Comparison of ENCODE assay signal across 21 mouse cellular contexts in genomic region chr6:127019254-127019653, GRCm38 (mm10). TPM values are rescaled to one million over a fixed set of nuclear protein-coding genes. Genes with fewer than 3 reads are reported as not detected.
DNase-seq lines count a peak whose midpoint lies in the region; ATAC-seq lines count a peak whose summit lies in the region.
"Had no signal": no experiment of that assay in that cellular context is flagged by ENCODE, and none has a peak within 500 bp of the region (broad histone marks: within the 10 kb centered on the region; RNA-seq: fewer than 3 reads in every experiment).

No protein-coding gene starts in this region.

- peaks cover 28% of the 10 kb centered on the region for H3K4me1 ChIP-seq in heart, embryonic 12.5 days (replicated peaks)
- H3K4me1 ChIP-seq in embryonic facial prominence, embryonic 12.5 days = peaks cover 21% of the 10 kb centered on the region
- peaks cover 12% of the 10 kb centered on the region for H3K4me1 ChIP-seq in hindbrain, embryonic 13.5 days (replicated peaks)
- H3K4me1 ChIP-seq: liver, embryonic 15.5 days had no signal

- H3K4me3 ChIP-seq in heart, embryonic 12.5 days = no peak overlapping the region
- no peak overlapping the region for H3K4me3 ChIP-seq in embryonic facial prominence, embryonic 12.5 days
- no peak overlapping the region for H3K4me3 ChIP-seq in hindbrain, embryonic 13.5 days
- H3K4me3 ChIP-seq: hindbrain, embryonic 10.5 days; liver, embryonic 15.5 days; midbrain, embryonic 13.5 days had no signal

- H3K9me3 ChIP-seq in heart, embryonic 12.5 days (replicated peaks) = no peaks in the 10 kb centered on the region
- no peaks in the 10 kb centered on the region for H3K9me3 ChIP-seq in embryonic facial prominence, embryonic 12.5 days
- no peaks in the 10 kb centered on the region for H3K9me3 ChIP-seq in hindbrain, embryonic 13.5 days
- H3K9me3 ChIP-seq: hindbrain, embryonic 10.5 days; liver, embryonic 15.5 days; midbrain, embryonic 13.5 days had no signal

- no peaks in the 10 kb centered on the region for H3K36me3 ChIP-seq in heart, embryonic 12.5 days
- H3K36me3 ChIP-seq in embryonic facial prominence, embryonic 12.5 days = no peaks in the 10 kb centered on the region
- no peaks in the 10 kb centered on the region for H3K36me3 ChIP-seq in hindbrain, embryonic 13.5 days
- H3K36me3 ChIP-seq: hindbrain, embryonic 10.5 days; liver, embryonic 15.5 days; midbrain, embryonic 13.5 days had no signal

- no peak for ATAC-seq in heart, embryonic 12.5 days (ENCODE audit: insufficient number of reproducible peaks, low FRiP score)
- ATAC-seq in embryonic facial prominence, embryonic 12.5 days (ENCODE audit: insufficient number of reproducible peaks, insufficient read depth, low FRiP score, low TSS enrichment) = no peak
- no peak for ATAC-seq in hindbrain, embryonic 13.5 days (ENCODE audit: low FRiP score)
- ATAC-seq: forebrain, embryonic 14.5 days; inflammation-experienced regulatory T-cells, adult 6 months had no signal

- H3K4me2 ChIP-seq in heart, embryonic 12.5 days = peak overlapping the region; percentile 41
- no peak overlapping the region; the same call in 1 of the 2 replicates for H3K4me2 ChIP-seq in embryonic facial prominence, embryonic 12.5 days (replicated peaks)
- H3K4me2 ChIP-seq in hindbrain, embryonic 13.5 days = no peak overlapping the region
- H3K4me2 ChIP-seq: liver, embryonic 15.5 days; midbrain, embryonic 13.5 days had no signal

- WGBS in heart, embryonic 12.5 days = 4% methylated on average over 6 of the region's 6 CpGs
- WGBS in embryonic facial prominence, embryonic 12.5 days = under 1% methylated on average over 6 of the region's 6 CpGs
- 3% methylated on average over 6 of the region's 6 CpGs for WGBS in hindbrain, embryonic 13.5 days

- intact Hi-C loops in heart, postnatal 36 days (cut with DNase I) = no loop called here

- DNase-seq in heart, postnatal 36 days = no peak
- peak; percentile 22 for DNase-seq in retina, postnatal 1 day
- DNase-seq in retina, embryonic 14.5 days (ENCODE audit: low spot score) = no peak
- no peak for DNase-seq in yolk sac, embryonic 10.5 days (ENCODE audit: low spot score)
- no peak for DNase-seq in c-Kit-positive CD71-positive TER-119-positive erythroid progenitor cells, embryonic 14.5 days (ENCODE audit: low spot score)
- DNase-seq: adrenal gland, postnatal 25 days; B cell, adult 2 months; cerebellum, adult 9-11 months; heart, adult 18-20 months; kidney, postnatal 10 days; layer of hippocampus, adult 9-11 months had no signal

- peaks cover 17% of the 10 kb centered on the region; the same call in 1 of the 2 replicates for H3K27me3 ChIP-seq in heart, embryonic 12.5 days (replicated peaks)
- no peaks in the 10 kb centered on the region for H3K27me3 ChIP-seq in embryonic facial prominence, embryonic 12.5 days
- H3K27me3 ChIP-seq in hindbrain, embryonic 13.5 days = peaks cover 19% of the 10 kb centered on the region

- H3K27ac ChIP-seq in heart, embryonic 12.5 days (ENCODE audit: poor library complexity, severe bottlenecking) = no peak overlapping the region
- 0 out of 2 replicates have a peak overlapping the region, but pooled peaks have one; percentile 31 for H3K27ac ChIP-seq in embryonic facial prominence, embryonic 12.5 days
- H3K27ac ChIP-seq in hindbrain, embryonic 13.5 days = no peak overlapping the region
- H3K27ac ChIP-seq: hindbrain, embryonic 10.5 days; liver, embryonic 15.5 days; midbrain, embryonic 13.5 days had no signal

- peak overlapping the region; percentile 17; the same call in 1 of the 2 replicates for H3K9ac ChIP-seq in heart, embryonic 12.5 days
- no peak overlapping the region for H3K9ac ChIP-seq in embryonic facial prominence, embryonic 12.5 days
- no peak overlapping the region for H3K9ac ChIP-seq in hindbrain, embryonic 13.5 days
- H3K9ac ChIP-seq: liver, embryonic 15.5 days; midbrain, embryonic 13.5 days had no signal

RNA-seq across cellular contexts. Expression of gene Fgf6, which starts 3.9 kb away (rescaled TPM):
- 0.06 and 0.13 TPM in 2 replicates for polyA plus RNA-seq in heart, embryonic 12.5 days (2016; fragmentation: Nextera tagmentation; extraction: Ambion mirVana)
- total RNA-seq in heart, postnatal 36 days (2021) = under 1 TPM; 0.22 to 0.81 TPM
- polyA plus RNA-seq in embryonic facial prominence, embryonic 12.5 days (2016; fragmentation: Nextera tagmentation; extraction: Ambion mirVana) = 0.24 and 0.29 TPM in 2 replicates
- polyA plus RNA-seq in hindbrain, embryonic 13.5 days (2015; fragmentation: Nextera tagmentation; extraction: Ambion mirVana) = 0.04 and 0.08 TPM in 2 replicates
- total RNA-seq: adrenal gland, postnatal 25 days; left cerebral cortex, postnatal 14 days; MEL had no signal
- polyA plus RNA-seq: forebrain, embryonic 14.5 days; hindbrain, embryonic 10.5 days; inflammation-experienced regulatory T-cells, adult 6 months; midbrain, embryonic 13.5 days had no signal

RNA-seq across cellular contexts. Expression of gene Fgf23, which starts 53.4 kb away (rescaled TPM):
- 0.27 and 0.40 TPM in 2 replicates for polyA plus RNA-seq in heart, embryonic 12.5 days (2016; fragmentation: Nextera tagmentation; extraction: Ambion mirVana)
- under 1 TPM in 1 of 2 experiments, not detected in 1; 0.14 TPM for total RNA-seq in heart, postnatal 36 days (2021)
- polyA plus RNA-seq in embryonic facial prominence, embryonic 12.5 days (2016; fragmentation: Nextera tagmentation; extraction: Ambion mirVana) = 0.09 and 0.20 TPM in 2 replicates
- not detected in 2 replicates for polyA plus RNA-seq in hindbrain, embryonic 13.5 days (2015; fragmentation: Nextera tagmentation; extraction: Ambion mirVana)
- total RNA-seq: adrenal gland, postnatal 25 days; heart, adult 18-20 months; MEL had no signal
- polyA plus RNA-seq: liver, embryonic 15.5 days had no signal
